Mouse (Mus musculus) heart, embryonic 12.5 days (tissue): Measurements from ENCODE around the gene Mrps18a. TPM values are rescaled to one million over a fixed set of nuclear protein-coding genes. Genes with fewer than 3 reads are reported as not detected.

Experiments
- ATAC-seq: fragments of 200-750 bp; cut with Nextera tagmentation; 2 replicates; pipeline ENCODE4 v1.8.0; 2017; ENCODE audit warnings: moderate TSS enrichment, moderate library complexity; ENCODE audit not compliant: insufficient number of reproducible peaks, low FRiP score
- H3K27ac ChIP-seq: fragments of 300-500 bp; sonication (generic); 2 replicates; pipeline ENCODE4 v1.5.1; 2016; ENCODE audit warnings: mild to moderate bottlenecking, moderate library complexity; ENCODE audit not compliant: poor library complexity, severe bottlenecking
- H3K27me3 ChIP-seq: fragments of 300-500 bp; sonication (generic); replicated peaks from 2 replicates; pipeline ENCODE4 v1.6.1; 2016; ENCODE audit warnings: mild to moderate bottlenecking, moderate library complexity
- H3K36me3 ChIP-seq: fragments of 300-500 bp; sonication (generic); 2 replicates; pipeline ENCODE4 v1.6.1; 2016; ENCODE audit warnings: mild to moderate bottlenecking, moderate library complexity
- H3K4me1 ChIP-seq: fragments of 300-500 bp; sonication (generic); replicated peaks from 2 replicates; pipeline ENCODE4 v1.6.1; 2016; ENCODE audit warnings: mild to moderate bottlenecking
- H3K4me2 ChIP-seq: fragments of 300-500 bp; sonication (generic); 2 replicates; pipeline ENCODE4 v1.6.1; 2016; ENCODE audit warnings: mild to moderate bottlenecking, moderate library complexity
- H3K4me3 ChIP-seq: fragments of 300-500 bp; sonication (generic); 2 replicates; pipeline ENCODE4 v1.5.1; 2016; ENCODE audit warnings: mild to moderate bottlenecking
- H3K9ac ChIP-seq: fragments of 300-500 bp; sonication (generic); 2 replicates; pipeline ENCODE4 v1.6.1; 2016; ENCODE audit warnings: mild to moderate bottlenecking, moderate library complexity
- H3K9me3 ChIP-seq: fragments of 300-500 bp; sonication (generic); replicated peaks from 2 replicates; pipeline ENCODE4 v1.6.1; 2016; ENCODE audit warnings: mild to moderate bottlenecking, moderate library complexity
- WGBS: fragments of 180-500 bp; shearing (Covaris S2); methylation state at CpG from one replicate; pipeline ENCODE4 v1.1.7; 2016; 5-methylcytosine and 5-hydroxymethylcytosine counted together
- polyA plus RNA-seq: library from polyadenylated mRNA; unstranded; fragments of >200 nt; fragmentation: Nextera tagmentation; extraction: Ambion mirVana; gene quantifications from 2 replicates; pipeline ENCODE4 v1.2.1, GENCODE M21; 2016

Gene Mrps18a
- polyA plus RNA-seq, 1 experiment from 2014 or later: 125 TPM

DNA sequence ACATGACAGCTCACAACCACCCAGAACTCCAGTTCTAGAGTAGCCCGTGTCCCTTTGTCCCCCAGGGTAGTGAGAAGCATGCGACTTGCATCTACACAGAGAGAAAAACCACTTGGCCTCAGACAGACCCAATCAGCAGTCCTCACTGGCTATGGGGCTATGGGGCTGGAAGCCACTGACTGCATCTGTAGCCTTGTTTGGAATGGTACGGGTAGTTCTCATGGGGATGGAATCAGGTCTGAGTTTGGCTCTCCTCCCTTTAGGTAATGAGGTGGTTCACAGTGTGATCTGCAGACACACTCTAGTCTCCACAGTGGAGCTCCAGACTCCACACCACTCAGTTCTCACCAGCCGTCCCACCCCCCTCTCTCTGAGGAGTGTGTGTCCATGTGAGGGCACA lies 12.5 kb downstream of the Mrps18a start:
- 91% methylated on average over 4 of the region's 4 CpGs for WGBS

DNA sequence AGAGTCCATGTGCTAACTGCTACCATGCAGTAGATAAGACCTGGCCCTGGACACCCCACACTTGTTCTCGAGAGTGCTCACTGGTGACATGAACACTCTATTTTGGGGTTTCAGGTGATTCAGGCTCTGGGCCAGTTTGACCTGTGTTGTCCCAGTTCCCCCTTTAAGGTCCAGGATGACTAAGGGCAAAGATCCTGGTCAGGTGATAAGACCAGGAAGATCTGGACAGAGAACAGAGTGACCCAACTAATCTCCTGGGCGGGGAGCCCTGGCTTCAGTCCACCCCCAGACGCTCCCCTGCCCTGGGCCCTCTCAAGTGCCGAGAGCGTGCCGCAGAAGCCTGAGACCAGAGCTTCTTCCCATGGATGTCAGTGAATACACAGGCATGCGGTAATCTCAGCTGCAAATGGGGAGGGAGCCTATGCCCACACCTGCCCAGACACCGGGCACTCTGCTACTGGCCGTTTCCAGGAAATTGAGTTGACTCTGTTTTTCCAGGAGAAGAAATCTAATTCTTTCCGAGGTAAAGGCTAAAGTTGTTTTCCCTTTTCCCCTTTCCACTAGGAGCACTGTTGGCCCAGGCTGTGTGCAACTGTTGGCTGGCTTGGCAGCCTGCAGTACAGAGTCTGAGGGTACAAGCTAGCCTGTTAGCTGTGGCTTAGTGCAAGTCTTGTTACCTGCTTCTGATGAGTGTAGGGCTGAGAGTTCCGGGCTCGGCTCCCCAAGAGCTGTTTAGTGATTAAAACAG lies 13.3 kb downstream of the Mrps18a start:
- H3K4me2 ChIP-seq: no peak overlapping the region
- H3K4me3 ChIP-seq: no peak overlapping the region
- 71% methylated on average over 12 of the region's 12 CpGs for WGBS
- H3K9ac ChIP-seq: no peak overlapping the region
- peaks cover 89% of the 10 kb centered on the region for H3K36me3 ChIP-seq
- H3K27ac ChIP-seq: no peak overlapping the region
- ATAC-seq: 0 out of 2 replicates have a peak, but pooled peaks have one; percentile 21
- no peaks in the 10 kb centered on the region for H3K9me3 ChIP-seq
- no peaks in the 10 kb centered on the region for H3K27me3 ChIP-seq
- H3K4me1 ChIP-seq: peaks cover 19% of the 10 kb centered on the region; the same call in 1 of the 2 replicates

More for the DNA sequence above, 12.5 kb downstream of the Mrps18a start:
- H3K27ac ChIP-seq: no peak overlapping the region
- no peaks in the 10 kb centered on the region for H3K27me3 ChIP-seq
- H3K36me3 ChIP-seq: peaks cover 88% of the 10 kb centered on the region
- no peak for ATAC-seq
- H3K9me3 ChIP-seq: no peaks in the 10 kb centered on the region
- peaks cover 22% of the 10 kb centered on the region for H3K4me1 ChIP-seq
- no peak overlapping the region for H3K4me2 ChIP-seq
- no peak overlapping the region for H3K4me3 ChIP-seq
- no peak overlapping the region for H3K9ac ChIP-seq

DNA sequence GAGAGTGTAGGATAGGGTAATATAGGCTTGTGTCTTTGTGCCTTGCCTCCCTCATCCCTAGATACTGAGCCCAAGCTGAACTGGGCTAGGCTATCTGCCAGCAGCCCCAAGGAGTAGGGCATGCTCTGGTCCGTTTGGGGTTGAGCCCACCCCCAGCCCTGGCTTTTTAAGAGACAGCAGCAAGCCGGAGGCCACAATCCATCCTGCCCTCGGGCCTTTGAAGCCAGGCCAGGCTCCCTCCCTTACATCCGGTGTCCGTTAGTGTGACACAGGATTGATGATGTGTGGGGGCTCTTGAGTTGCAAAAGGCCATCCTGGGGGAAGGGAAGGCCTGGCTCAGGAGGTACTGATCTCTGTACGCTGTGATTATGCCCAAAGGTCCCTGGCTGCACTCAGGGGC lies 15.8 kb downstream of the Mrps18a start:
- H3K4me3 ChIP-seq: no peak overlapping the region
- peaks cover 13% of the 10 kb centered on the region; the same call in 1 of the 2 replicates for H3K4me1 ChIP-seq
- 71% methylated on average over 6 of the region's 6 CpGs for WGBS
- H3K9me3 ChIP-seq: no peaks in the 10 kb centered on the region
- ATAC-seq: no peak
- no peak overlapping the region; the same call in 1 of the 2 replicates for H3K9ac ChIP-seq
- H3K36me3 ChIP-seq: peaks cover 80% of the 10 kb centered on the region
- H3K27ac ChIP-seq: no peak overlapping the region
- no peaks in the 10 kb centered on the region for H3K27me3 ChIP-seq
- H3K4me2 ChIP-seq: no peak overlapping the region

DNA sequence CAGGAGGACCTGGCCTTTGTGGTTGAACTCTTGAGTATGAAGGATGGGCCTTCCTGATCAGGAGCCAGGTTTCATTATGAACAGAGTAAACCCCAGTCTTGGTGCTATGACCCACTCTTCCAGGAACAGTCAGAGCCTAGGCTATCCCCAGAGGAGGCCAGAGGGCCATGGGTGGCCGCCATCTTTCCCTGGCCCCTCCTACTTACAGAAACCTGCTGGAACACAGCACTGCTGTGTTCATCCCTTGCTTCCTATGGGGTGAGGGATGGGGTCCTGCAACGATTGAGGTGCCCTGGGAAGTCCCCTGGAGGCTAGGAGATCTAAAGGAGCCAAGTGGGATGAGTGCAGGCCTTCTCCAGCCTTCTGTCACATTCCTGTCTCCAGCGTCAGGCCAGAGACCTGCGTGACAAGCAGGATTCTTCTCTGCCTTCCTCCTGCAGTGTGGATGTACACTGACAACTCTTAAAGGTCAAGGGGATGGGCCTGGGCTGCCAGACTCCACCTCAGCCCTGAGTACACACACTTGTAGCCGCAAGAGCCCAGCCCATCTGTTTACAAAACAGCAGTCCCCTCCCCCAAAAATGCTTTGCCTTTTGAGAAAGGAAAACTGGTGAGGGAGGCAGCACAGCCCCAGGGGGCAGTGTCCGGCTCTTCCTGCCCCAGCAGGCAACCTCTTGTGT lies 17.2 kb downstream of the Mrps18a start:
- H3K4me1 ChIP-seq: peaks cover 16% of the 10 kb centered on the region; the same call in 1 of the 2 replicates
- 73% methylated on average over 6 of the region's 6 CpGs for WGBS

DNA sequence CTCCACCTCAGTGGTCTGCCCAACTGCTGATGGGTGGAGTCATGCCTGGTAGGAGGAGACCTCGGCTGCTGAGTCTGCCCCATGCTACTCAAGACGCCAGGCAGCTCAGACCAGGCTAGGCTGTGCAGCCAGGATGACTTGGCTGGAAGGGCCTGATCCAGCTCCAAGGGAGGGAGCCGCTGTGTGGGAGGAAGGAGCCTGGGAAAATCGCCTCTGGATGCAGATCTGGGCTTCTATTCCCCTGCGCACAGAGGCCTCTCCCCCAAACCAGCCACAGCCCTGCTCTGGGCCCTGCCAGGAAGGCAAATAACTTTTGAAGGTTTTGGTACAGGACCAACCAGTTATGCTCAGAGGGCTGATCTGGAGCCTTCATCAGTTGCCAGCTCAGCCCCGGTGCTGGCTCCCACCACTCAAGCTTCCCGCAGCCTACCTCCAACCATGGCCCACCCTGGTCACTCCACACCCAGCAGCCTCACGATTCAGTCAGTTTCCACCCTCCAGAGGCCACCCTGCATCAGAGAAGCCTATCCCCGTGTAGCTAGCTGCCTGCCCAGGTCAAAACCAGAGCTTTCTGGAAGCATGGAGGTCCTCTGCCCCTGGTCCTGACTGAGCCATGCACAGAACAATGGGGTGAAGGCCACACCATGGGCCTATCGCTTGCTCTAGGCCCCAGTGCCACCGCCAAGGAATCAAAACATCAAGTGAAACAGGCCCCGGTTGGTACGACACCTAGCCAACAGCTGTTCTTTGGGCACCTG lies 19.1 kb downstream of the Mrps18a start:
- Histone ChIP-seq H3K4me2 (no peak overlapping the region), H3K9ac (no peak overlapping the region), H3K4me3 (no peak overlapping the region), H3K36me3 (peaks cover 48% of the 10 kb centered on the region), H3K27ac (no peak overlapping the region), H3K27me3 (no peaks in the 10 kb centered on the region), H3K9me3 (no peaks in the 10 kb centered on the region), H3K4me1 (peaks cover 12% of the 10 kb centered on the region; the same call in 1 of the 2 replicates)
- no peak for ATAC-seq
- WGBS: 76% methylated on average over 13 of the region's 13 CpGs

More for the DNA sequence above, 17.2 kb downstream of the Mrps18a start:
- no peak overlapping the region for H3K4me3 ChIP-seq
- no peak overlapping the region for H3K4me2 ChIP-seq
- peaks cover 68% of the 10 kb centered on the region for H3K36me3 ChIP-seq
- no peaks in the 10 kb centered on the region for H3K9me3 ChIP-seq
- no peak overlapping the region for H3K9ac ChIP-seq
- H3K27ac ChIP-seq: no peak overlapping the region
- no peak for ATAC-seq
- no peaks in the 10 kb centered on the region for H3K27me3 ChIP-seq

DNA sequence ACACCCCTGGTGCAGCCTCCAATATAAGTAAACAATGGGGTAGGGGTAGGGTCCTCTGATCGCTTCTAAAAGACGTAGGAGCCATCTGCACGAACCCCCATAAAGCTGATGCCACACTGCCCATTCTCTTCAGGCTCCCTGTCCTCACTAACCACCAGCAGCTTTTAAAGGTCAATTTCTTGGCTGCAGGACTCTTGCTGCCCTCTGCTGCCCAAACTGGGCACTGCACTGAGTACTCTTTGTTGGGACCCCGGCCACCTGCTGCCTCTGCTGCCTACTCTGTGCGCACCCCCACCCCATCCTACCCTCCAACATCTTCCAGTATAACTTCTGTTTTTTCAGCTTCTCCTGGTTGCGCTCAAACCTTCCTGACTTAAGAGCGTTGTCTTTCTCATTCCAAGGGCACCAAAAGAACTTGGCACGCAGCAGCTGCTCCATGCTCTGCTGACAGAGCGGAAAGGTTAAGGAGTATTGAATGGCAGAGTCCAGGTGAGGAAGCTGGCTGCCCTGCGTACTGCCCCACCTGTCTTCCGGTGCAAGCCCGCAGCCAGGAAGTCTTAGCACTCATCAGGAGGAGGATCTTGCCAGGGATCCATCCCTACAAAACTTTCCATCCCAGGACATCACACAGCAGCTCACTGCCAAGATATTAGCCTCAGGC lies 21.4 kb downstream of the Mrps18a start:
- H3K36me3 ChIP-seq: peaks cover 31% of the 10 kb centered on the region
- 16% methylated on average over 12 of the region's 12 CpGs for WGBS
- no peaks in the 10 kb centered on the region for H3K27me3 ChIP-seq
- H3K27ac ChIP-seq: no peak overlapping the region
- H3K9ac ChIP-seq: no peak overlapping the region
- no peaks in the 10 kb centered on the region for H3K9me3 ChIP-seq
- peaks cover 12% of the 10 kb centered on the region; the same call in 1 of the 2 replicates for H3K4me1 ChIP-seq
- ATAC-seq: peak; percentile 16; the same call in 1 of the 2 replicates
- no peak overlapping the region for H3K4me2 ChIP-seq
- no peak overlapping the region for H3K4me3 ChIP-seq

DNA sequence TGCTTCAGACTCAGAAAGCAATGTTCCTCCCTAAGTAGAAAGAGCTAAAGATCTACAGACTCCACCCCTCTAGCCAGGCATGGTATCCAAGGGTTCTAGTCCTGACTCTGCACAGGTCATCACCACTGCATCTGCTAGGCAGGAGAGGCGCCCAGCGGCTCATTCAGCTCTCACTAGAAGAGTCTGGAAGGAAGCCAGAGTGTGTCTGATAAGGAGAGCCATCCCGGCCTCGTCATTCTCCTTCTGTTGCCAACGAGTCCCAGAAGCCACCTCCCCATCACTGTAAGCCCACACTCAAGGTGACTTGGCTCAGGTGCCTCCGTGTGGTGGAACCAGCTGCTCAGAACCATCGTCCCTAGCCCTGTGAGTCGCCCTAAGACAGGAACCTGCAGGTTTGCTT lies 22.1 kb downstream of the Mrps18a start:
- no peak overlapping the region for H3K27ac ChIP-seq
- no peak for ATAC-seq
- no peaks in the 10 kb centered on the region for H3K9me3 ChIP-seq
- H3K4me1 ChIP-seq: peaks cover 12% of the 10 kb centered on the region; the same call in 1 of the 2 replicates
- no peak overlapping the region for H3K9ac ChIP-seq
- no peak overlapping the region for H3K4me2 ChIP-seq
- peaks cover 24% of the 10 kb centered on the region for H3K36me3 ChIP-seq
- 39% methylated on average over 8 of the region's 8 CpGs for WGBS
- no peak overlapping the region for H3K4me3 ChIP-seq
- no peaks in the 10 kb centered on the region for H3K27me3 ChIP-seq

DNA sequence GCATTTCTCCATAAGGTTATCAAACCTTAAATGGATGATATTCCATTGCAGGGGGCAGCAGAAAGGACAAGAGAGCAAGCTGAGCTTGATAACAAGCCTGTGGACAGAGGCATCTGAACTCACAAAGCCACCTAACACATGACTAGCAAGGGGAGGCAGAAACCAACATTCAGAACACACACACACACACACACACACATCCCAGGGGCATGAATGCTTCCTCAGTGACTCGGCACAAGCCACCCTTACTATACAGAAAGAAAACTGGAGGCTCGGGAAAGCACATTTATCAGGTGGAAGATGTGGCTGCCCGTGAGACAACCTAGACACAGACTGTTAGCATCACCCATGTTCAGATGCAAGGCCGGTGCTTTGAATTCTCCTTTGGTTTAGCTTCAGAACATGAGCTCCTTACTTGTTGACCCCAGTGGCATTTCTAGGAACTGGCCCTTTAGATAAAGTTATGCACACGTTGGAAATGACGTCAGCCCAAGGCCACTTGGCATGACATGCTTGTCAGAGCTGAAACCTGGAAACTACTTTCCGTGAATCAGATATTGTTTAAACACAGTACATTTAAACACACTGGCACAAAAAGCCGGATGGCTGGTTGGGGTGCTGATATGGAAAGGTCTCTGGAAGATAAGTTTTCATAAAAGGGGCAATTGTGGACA lies 27.9 kb downstream of the Mrps18a start:
- whole genome bisulfite sequencing: 56% methylated on average over 8 of the region's 8 CpGs
- H3K4me1 ChIP-seq: peaks cover 13% of the 10 kb centered on the region
- no peak overlapping the region for H3K9ac ChIP-seq
- peak; percentile 58 for ATAC-seq
- peaks cover 5% of the 10 kb centered on the region; the same call in 1 of the 2 replicates for H3K36me3 ChIP-seq
- H3K9me3 ChIP-seq: no peaks in the 10 kb centered on the region
- H3K27ac ChIP-seq: no peak overlapping the region
- no peak overlapping the region for H3K4me2 ChIP-seq
- H3K4me3 ChIP-seq: no peak overlapping the region
- no peaks in the 10 kb centered on the region for H3K27me3 ChIP-seq

DNA sequence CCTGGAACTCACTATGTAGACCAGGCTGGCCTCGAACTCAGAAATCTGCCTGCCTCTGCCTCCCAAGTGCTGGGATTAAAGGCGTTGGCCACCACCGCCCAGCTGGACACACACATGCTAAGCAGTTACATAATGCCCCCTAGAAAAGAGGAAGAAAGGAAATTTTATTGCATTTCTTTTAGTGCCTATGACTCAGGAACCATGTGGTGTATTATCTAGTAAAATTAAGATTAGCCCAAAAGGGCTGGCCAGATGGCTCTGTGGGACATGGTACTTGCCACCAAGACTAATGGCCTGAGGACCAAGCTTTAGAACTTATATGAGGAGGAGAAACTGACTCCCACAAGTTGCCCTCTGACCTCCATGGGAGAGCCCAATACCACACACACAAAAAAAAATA lies 29.1 kb downstream of the Mrps18a start:
- no peak overlapping the region for H3K4me2 ChIP-seq
- H3K27ac ChIP-seq: no peak overlapping the region
- H3K4me1 ChIP-seq: peaks cover 19% of the 10 kb centered on the region
- H3K27me3 ChIP-seq: no peaks in the 10 kb centered on the region
- no peaks in the 10 kb centered on the region for H3K9me3 ChIP-seq
- WGBS: 84% methylated on average over 3 of the region's 3 CpGs
- no peak for ATAC-seq
- H3K4me3 ChIP-seq: no peak overlapping the region
- peaks cover 5% of the 10 kb centered on the region; the same call in 1 of the 2 replicates for H3K36me3 ChIP-seq
- no peak overlapping the region for H3K9ac ChIP-seq
